Comparison of ENCODE assay signal across 20 mouse cellular contexts in genomic region chr14:20203301-20203700, GRCm38 (mm10). TPM values are rescaled to one million over a fixed set of nuclear protein-coding genes. Genes with fewer than 3 reads are reported as not detected.
DNase-seq lines count a peak whose midpoint lies in the region; ATAC-seq and TF ChIP-seq lines count a peak whose summit lies in the region.
"Had no signal": no experiment of that assay in that cellular context is flagged by ENCODE, and none has a peak within 500 bp of the region (broad histone marks: within the 10 kb centered on the region; RNA-seq: fewer than 3 reads in every experiment).

No protein-coding gene starts in this region.

- H3K36me3 ChIP-seq in MEL (ENCODE audit: control insufficient read depth in 1 of 2, insufficient read depth in 2 of 2, low read length in 2 of 2), result peaks cover 0 to 4% of the 10 kb centered on the region in 2 experiments; a peak in 1 of 4 replicates
- no peaks in the 10 kb centered on the region for H3K36me3 ChIP-seq in intestine, embryonic 16.5 days (ENCODE audit: control insufficient read depth, insufficient read depth, low read length)
- H3K36me3 ChIP-seq: embryonic facial prominence, embryonic 15.5 days; forebrain, embryonic 10.5 days; heart, embryonic 10.5 days; liver, embryonic 12.5 days; neural tube, embryonic 13.5 days had no signal

- TF ChIP-seq EP300 in MEL (IDR thresholded peaks at IDR 0.05; ENCODE audit: low read depth in 1 of 2, low read length in 2 of 2), result no peak

- WGBS in lung, adult 2 months, result 60% methylated on average over 4 of the region's 4 CpGs
- 53% methylated on average over 4 of the region's 4 CpGs for WGBS in intestine, embryonic 16.5 days

- TF ChIP-seq CTCF in lung, adult 2 months (IDR thresholded peaks at IDR 0.05; ENCODE audit: insufficient read depth, low read length), result no peak
- no peak for TF ChIP-seq CTCF in MEL (IDR thresholded peaks at IDR 0.05 in 2 of 3, conservative IDR thresholded peaks at IDR 0.05 in 1 of 3; ENCODE audit: control insufficient read depth in 1 of 3, insufficient read depth in 1 of 3, low read depth in 2 of 3, low read length in 3 of 3, poor library complexity in 1 of 3, severe bottlenecking in 1 of 3)

- no peak overlapping the region for H3K9ac ChIP-seq in MEL (ENCODE audit: control insufficient read depth, low read depth, low read length, poor library complexity, severe bottlenecking)
- H3K9ac ChIP-seq in intestine, embryonic 16.5 days (ENCODE audit: low read depth, low read length), result no peak overlapping the region
- H3K9ac ChIP-seq: embryonic facial prominence, embryonic 15.5 days; liver, embryonic 12.5 days; neural tube, embryonic 13.5 days had no signal

- no peak overlapping the region for H3K4me3 ChIP-seq in lung, adult 2 months (replicated peaks; ENCODE audit: extremely low read depth, low read depth, low read length)
- H3K4me3 ChIP-seq in MEL (ENCODE audit: control insufficient read depth in 1 of 2, insufficient read depth in 1 of 2, low read depth in 2 of 2, low read length in 2 of 2), result no peak overlapping the region
- H3K4me3 ChIP-seq in intestine, embryonic 16.5 days (ENCODE audit: low read length), result no peak overlapping the region
- H3K4me3 ChIP-seq: embryonic facial prominence, embryonic 15.5 days; forebrain, embryonic 10.5 days; heart, embryonic 10.5 days; liver, embryonic 12.5 days; neural tube, embryonic 13.5 days had no signal

- H3K27me3 ChIP-seq in MEL (ENCODE audit: control insufficient read depth in 1 of 2, insufficient read depth in 2 of 2, low read length in 2 of 2), result peaks cover 0 to 3% of the 10 kb centered on the region in 2 experiments; a peak in 1 of 4 replicates
- H3K27me3 ChIP-seq in intestine, embryonic 16.5 days (replicated peaks; ENCODE audit: control insufficient read depth, insufficient read depth, low read length), result no peaks in the 10 kb centered on the region
- H3K27me3 ChIP-seq: embryonic facial prominence, embryonic 15.5 days; liver, embryonic 12.5 days; neural tube, embryonic 13.5 days; Patski had no signal

- no peaks in the 10 kb centered on the region for H3K79me2 ChIP-seq in MEL (ENCODE audit: control insufficient read depth, insufficient read depth, low read length, poor library complexity)

- no peak for TF ChIP-seq POLR2A in lung, adult 2 months (IDR thresholded peaks at IDR 0.05; ENCODE audit: borderline replicate concordance, extremely low read depth, low read depth, low read length)
- TF ChIP-seq POLR2A in MEL (IDR thresholded peaks at IDR 0.05; ENCODE audit: control insufficient read depth in 1 of 2, insufficient read depth in 1 of 2, low read depth in 1 of 2, low read length in 2 of 2, poor library complexity in 1 of 2), result no peak

- no peaks in the 10 kb centered on the region for H3K4me1 ChIP-seq in lung, adult 2 months (ENCODE audit: control insufficient read depth, insufficient read depth, low read length)
- peaks cover 0 to 3% of the 10 kb centered on the region in 2 experiments; a peak in 1 of 4 replicates for H3K4me1 ChIP-seq in MEL (ENCODE audit: control insufficient read depth in 1 of 2, insufficient read depth in 2 of 2, low read length in 2 of 2)
- H3K4me1 ChIP-seq in intestine, embryonic 16.5 days (ENCODE audit: control insufficient read depth, insufficient read depth, low read length), result peaks cover 6% of the 10 kb centered on the region; the same call in 1 of the 2 replicates
- H3K4me1 ChIP-seq: embryonic facial prominence, embryonic 15.5 days had no signal

- no peaks in the 10 kb centered on the region for H3K9me3 ChIP-seq in MEL (replicated peaks; ENCODE audit: insufficient read depth, low read length)
- no peaks in the 10 kb centered on the region for H3K9me3 ChIP-seq in intestine, embryonic 16.5 days (ENCODE audit: control insufficient read depth, low read length)
- H3K9me3 ChIP-seq: embryonic facial prominence, embryonic 15.5 days; forebrain, embryonic 10.5 days; heart, embryonic 10.5 days; liver, embryonic 12.5 days; neural tube, embryonic 13.5 days had no signal

- no peak for TF ChIP-seq RAD21 in MEL (IDR thresholded peaks at IDR 0.05; ENCODE audit: low read depth, low read length)

- no peak overlapping the region for H3K27ac ChIP-seq in MEL (ENCODE audit: control insufficient read depth, low read depth, low read length)
- no peak overlapping the region for H3K27ac ChIP-seq in intestine, embryonic 16.5 days (ENCODE audit: low read length)
- H3K27ac ChIP-seq: embryonic facial prominence, embryonic 15.5 days; forebrain, embryonic 10.5 days; heart, embryonic 10.5 days; liver, embryonic 12.5 days; neural tube, embryonic 13.5 days had no signal

- DNase-seq in cerebellum, postnatal 10 days, result peak; percentile 20 to 22
- peak; percentile 33 for DNase-seq in lung, postnatal 36 days
- DNase-seq in lung, adult 2 months, result no peak
- peak; percentile 50 for DNase-seq in MEL (ENCODE audit: low read depth, low spot score)
- no peak for DNase-seq in frontal cortex, postnatal 25 days (ENCODE audit: low spot score in 2 of 2)
- DNase-seq: cerebellum, adult 9-11 months; embryo, embryonic 11 days; gastrocnemius, postnatal 36 days; heart, postnatal 10 days; layer of hippocampus, postnatal 36 days; right cerebral cortex, postnatal 25 days had no signal

- no peak overlapping the region for H3K4me2 ChIP-seq in intestine, embryonic 16.5 days (ENCODE audit: low read depth, low read length)
- H3K4me2 ChIP-seq: embryonic facial prominence, embryonic 15.5 days; liver, embryonic 12.5 days; neural tube, embryonic 13.5 days had no signal

- no peak for ATAC-seq in cerebellum, adult (ENCODE audit: insufficient number of reproducible peaks, low FRiP score, low TSS enrichment)
- ATAC-seq in megakaryocyte progenitor cell, adult 5-6 weeks (replicated peaks; ENCODE audit: poor library complexity), result peak; percentile 76
- no peak for ATAC-seq in intestine, embryonic 16.5 days
- ATAC-seq: liver, embryonic 12.5 days; Patski had no signal

TF ChIP-seq in MEL, 35 proteins besides CTCF, POLR2A, EP300 and RAD21:
- TF ChIP-seq ELF1 (IDR thresholded peaks at IDR 0.05; ENCODE audit: low read depth, low read length) (no peak), MYB (IDR thresholded peaks at IDR 0.05; ENCODE audit: low read depth, low read length) (no peak), CHD1 (IDR thresholded peaks at IDR 0.05; ENCODE audit: low read depth, low read length) (no peak), TCF12 (IDR thresholded peaks at IDR 0.05; ENCODE audit: low read depth, low read length) (no peak), CHD2 (IDR thresholded peaks at IDR 0.05; ENCODE audit: low read length) (no peak), RCOR1 (IDR thresholded peaks at IDR 0.05; ENCODE audit: low read depth, low read length) (no peak), POLR2AphosphoS2 (IDR thresholded peaks at IDR 0.05; ENCODE audit: low read length) (no peak), GATA1 (IDR thresholded peaks at IDR 0.05; ENCODE audit: low read depth, low read length) (no peak), KAT2A (conservative IDR thresholded peaks at IDR 0.05; ENCODE audit: low read depth, low read length) (no peak), GABPA (IDR thresholded peaks at IDR 0.05; ENCODE audit: low read depth, low read length) (no peak), JUND (IDR thresholded peaks at IDR 0.05; ENCODE audit: low read depth, low read length) (no peak), MAZ (IDR thresholded peaks at IDR 0.05; ENCODE audit: low read depth, low read length) (no peak), UBTF (IDR thresholded peaks at IDR 0.05; ENCODE audit: borderline replicate concordance, insufficient read depth, low read depth, low read length) (no peak), USF2 (IDR thresholded peaks at IDR 0.05; ENCODE audit: borderline replicate concordance in 1 of 2, insufficient read depth in 1 of 2, low read depth in 1 of 2, low read length in 2 of 2) (no peak), TAL1 (IDR thresholded peaks at IDR 0.05; ENCODE audit: low read length) (no peak), ZMIZ1 (IDR thresholded peaks at IDR 0.05; ENCODE audit: low read depth, low read length) (no peak), POLR2AphosphoS5 (IDR thresholded peaks at IDR 0.05; ENCODE audit: borderline replicate concordance, low read depth, low read length) (no peak), E2F4 (IDR thresholded peaks at IDR 0.05; ENCODE audit: borderline replicate concordance, low read depth, low read length) (no peak), BHLHE40 (IDR thresholded peaks at IDR 0.05; ENCODE audit: borderline replicate concordance, low read depth, low read length) (no peak), ETS1 (IDR thresholded peaks at IDR 0.05; ENCODE audit: low read depth, low read length) (no peak)

RNA-seq across cellular contexts. Expression of gene Kcnk5, which starts 21.7 kb away (rescaled TPM):
- 4.3 and 5.7 TPM in 2 replicates for polyA plus RNA-seq in lung, adult 2 months (2012; rRNA removed)
- 6.7 and 10.9 TPM in 2 replicates for total RNA-seq in MEL (2012; rRNA removed)
- polyA plus RNA-seq in MEL (2012; ENCODE audit: insufficient read depth in 1 of 2, insufficient read length in 2 of 2, low read depth in 1 of 2, low replicate concordance in 2 of 2, missing spikeins in 1 of 2), result 1 to 10 TPM in 1 of 2 experiments, not detected in 1; 9.3 TPM
- 0.37 and 1.7 TPM in 2 replicates for total RNA-seq in megakaryocyte progenitor cell, adult 5-6 weeks (2015)
- total RNA-seq in megakaryocyte progenitor cell, adult 5-6 weeks (2017), result 1.2 and 7.0 TPM in 2 replicates
- polyA plus RNA-seq in intestine, embryonic 16.5 days (2015; fragmentation: Nextera tagmentation; extraction: Ambion mirVana), result 10.7 and 10.9 TPM in 2 replicates

Comparison
In these comparisons a context has a peak if more than half of its experiments do, and no peak if none do; other contexts are left out.
1. DNase-seq: peak in cerebellum, postnatal 10 days (2 of 2), lung, postnatal 36 days (single experiment) and MEL (single experiment); none in lung, adult 2 months (single experiment) and frontal cortex, postnatal 25 days (0 of 2).